Mouse (Mus musculus): ENCODE measurements around the gene Scaf1. TPM values are rescaled to one million over a fixed set of nuclear protein-coding genes. Genes with fewer than 3 reads are reported as not detected.

Scaf1 gene
- total and polyA plus RNA-seq, 3 experiments: 17.7 to 81.5 (median 34.4) TPM

DNA sequence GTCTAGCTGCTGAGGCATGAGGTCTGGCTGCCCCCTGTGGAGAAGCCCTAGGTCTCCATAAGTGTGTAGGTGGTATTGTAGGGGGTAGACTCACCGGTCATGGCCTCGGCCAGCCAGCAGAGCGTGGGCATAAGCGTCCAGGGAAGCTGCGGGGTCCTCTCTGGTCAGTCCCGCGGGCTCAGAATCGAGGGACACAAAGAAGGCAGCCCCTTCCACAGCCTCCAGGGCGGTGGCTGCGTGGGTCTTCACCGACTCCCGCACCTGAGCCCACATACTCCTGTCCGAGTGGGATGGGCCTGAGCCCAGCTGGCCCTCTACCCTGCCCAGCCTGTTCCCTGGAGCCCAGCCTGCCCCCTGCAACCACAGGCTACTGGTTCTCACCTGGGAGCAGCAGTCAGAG is 51.2 kb downstream of the Scaf1 start:
- no peak for TF ChIP-seq RCOR1 (IDR thresholded peaks at IDR 0.05; ENCODE audit: low read depth, low read length)
- no peak for TF ChIP-seq USF2 (IDR thresholded peaks at IDR 0.05; ENCODE audit: borderline replicate concordance in 1 of 2, insufficient read depth in 1 of 2, low read depth in 1 of 2, low read length in 2 of 2)
- no peak for TF ChIP-seq USF1 (IDR thresholded peaks at IDR 0.05; ENCODE audit: low read depth, low read length)
- TF ChIP-seq CHD1 (IDR thresholded peaks at IDR 0.05; ENCODE audit: low read depth, low read length): no peak
- TF ChIP-seq MAFK (IDR thresholded peaks at IDR 0.05; ENCODE audit: borderline replicate concordance, low read depth, low read length): no peak
- no peak for TF ChIP-seq MXI1 (IDR thresholded peaks at IDR 0.05; ENCODE audit: low read depth, low read length)
- no peak for TF ChIP-seq JUND (IDR thresholded peaks at IDR 0.05; ENCODE audit: low read depth, low read length)
- TF ChIP-seq ZC3H11A (IDR thresholded peaks at IDR 0.05; ENCODE audit: low read depth, low read length): no peak
- no peak for TF ChIP-seq POLR2A (IDR thresholded peaks at IDR 0.05; ENCODE audit: control insufficient read depth in 1 of 2, insufficient read depth in 1 of 2, low read depth in 1 of 2, low read length in 2 of 2, poor library complexity in 1 of 2)
- TF ChIP-seq ELF1 (IDR thresholded peaks at IDR 0.05; ENCODE audit: low read depth, low read length): no peak
- TF ChIP-seq UBTF (IDR thresholded peaks at IDR 0.05; ENCODE audit: borderline replicate concordance, insufficient read depth, low read depth, low read length): no peak
- TF ChIP-seq CTCF (IDR thresholded peaks at IDR 0.05 in 2 of 3, conservative IDR thresholded peaks at IDR 0.05 in 1 of 3; ENCODE audit: control insufficient read depth in 1 of 3, insufficient read depth in 1 of 3, low read depth in 2 of 3, low read length in 3 of 3, poor library complexity in 1 of 3, severe bottlenecking in 1 of 3): no peak
- no peak for TF ChIP-seq SIN3A (IDR thresholded peaks at IDR 0.05; ENCODE audit: low read length)
- no peak for TF ChIP-seq KAT2A (conservative IDR thresholded peaks at IDR 0.05; ENCODE audit: low read depth, low read length)
- TF ChIP-seq ZNF384 (IDR thresholded peaks at IDR 0.05; ENCODE audit: low read depth, low read length): no peak
- no peak for TF ChIP-seq ETS1 (IDR thresholded peaks at IDR 0.05; ENCODE audit: low read depth, low read length)
- no peak for TF ChIP-seq CHD2 (IDR thresholded peaks at IDR 0.05; ENCODE audit: low read length)
- Histone ChIP-seq H3K4me3 (ENCODE audit: control insufficient read depth in 1 of 2, insufficient read depth in 1 of 2, low read depth in 2 of 2, low read length in 2 of 2) (no peak overlapping the region), H3K9ac (ENCODE audit: control insufficient read depth, low read depth, low read length, poor library complexity, severe bottlenecking) (no peak overlapping the region), H3K27ac (ENCODE audit: control insufficient read depth, low read depth, low read length) (no peak overlapping the region), H3K79me2 (ENCODE audit: control insufficient read depth, insufficient read depth, low read length, poor library complexity) (no peaks in the 10 kb centered on the region), H3K4me1 (ENCODE audit: control insufficient read depth in 1 of 2, insufficient read depth in 2 of 2, low read length in 2 of 2) (peaks cover 0 to 4% of the 10 kb centered on the region in 2 experiments; a peak in 1 of 4 replicates), H3K27me3 (ENCODE audit: control insufficient read depth in 1 of 2, insufficient read depth in 2 of 2, low read length in 2 of 2) (no peaks in the 10 kb centered on the region), H3K9me3 (replicated peaks; ENCODE audit: insufficient read depth, low read length) (no peaks in the 10 kb centered on the region), H3K36me3 (ENCODE audit: control insufficient read depth in 1 of 2, insufficient read depth in 2 of 2, low read length in 2 of 2) (no peaks in the 10 kb centered on the region)
- no peak for DNase-seq (ENCODE audit: low read depth, low spot score)

- Histone ChIP-seq H3K27ac (ENCODE audit: control insufficient read depth, low read depth, low read length) (no peak overlapping the region), H3K9ac (ENCODE audit: control insufficient read depth, low read depth, low read length, poor library complexity, severe bottlenecking) (no peak overlapping the region), H3K36me3 (ENCODE audit: control insufficient read depth in 1 of 2, insufficient read depth in 2 of 2, low read length in 2 of 2) (no peaks in the 10 kb centered on the region), H3K4me3 (ENCODE audit: control insufficient read depth in 1 of 2, insufficient read depth in 1 of 2, low read depth in 2 of 2, low read length in 2 of 2) (no peak overlapping the region), H3K79me2 (ENCODE audit: control insufficient read depth, insufficient read depth, low read length, poor library complexity) (no peaks in the 10 kb centered on the region), H3K27me3 (ENCODE audit: control insufficient read depth in 1 of 2, insufficient read depth in 2 of 2, low read length in 2 of 2) (no peaks in the 10 kb centered on the region), H3K9me3 (replicated peaks; ENCODE audit: insufficient read depth, low read length) (no peaks in the 10 kb centered on the region), H3K4me1 (ENCODE audit: control insufficient read depth in 1 of 2, insufficient read depth in 2 of 2, low read length in 2 of 2) (peaks cover 0 to 4% of the 10 kb centered on the region in 2 experiments; a peak in 1 of 4 replicates)
- TF ChIP-seq GABPA (IDR thresholded peaks at IDR 0.05; ENCODE audit: low read depth, low read length) (no peak), POLR2AphosphoS2 (IDR thresholded peaks at IDR 0.05; ENCODE audit: low read length) (no peak), JUND (IDR thresholded peaks at IDR 0.05; ENCODE audit: low read depth, low read length) (no peak), MAFK (IDR thresholded peaks at IDR 0.05; ENCODE audit: borderline replicate concordance, low read depth, low read length) (no peak), USF1 (IDR thresholded peaks at IDR 0.05; ENCODE audit: low read depth, low read length) (no peak), CHD1 (IDR thresholded peaks at IDR 0.05; ENCODE audit: low read depth, low read length) (no peak), POLR2A (IDR thresholded peaks at IDR 0.05; ENCODE audit: control insufficient read depth in 1 of 2, insufficient read depth in 1 of 2, low read depth in 1 of 2, low read length in 2 of 2, poor library complexity in 1 of 2) (no peak), TCF12 (IDR thresholded peaks at IDR 0.05; ENCODE audit: low read depth, low read length) (no peak), MYC (IDR thresholded peaks at IDR 0.05; ENCODE audit: low read depth, low read length) (no peak), RCOR1 (IDR thresholded peaks at IDR 0.05; ENCODE audit: low read depth, low read length) (no peak), SIN3A (IDR thresholded peaks at IDR 0.05; ENCODE audit: low read length) (no peak), ETS1 (IDR thresholded peaks at IDR 0.05; ENCODE audit: low read depth, low read length) (no peak), TBP (IDR thresholded peaks at IDR 0.05; ENCODE audit: low read depth, low read length) (no peak), POLR2AphosphoS5 (IDR thresholded peaks at IDR 0.05; ENCODE audit: borderline replicate concordance, low read depth, low read length) (no peak), MXI1 (IDR thresholded peaks at IDR 0.05; ENCODE audit: low read depth, low read length) (no peak), CHD2 (IDR thresholded peaks at IDR 0.05; ENCODE audit: low read length) (no peak), MAX (IDR thresholded peaks at IDR 0.05; ENCODE audit: low read length) (no peak), E2F4 (IDR thresholded peaks at IDR 0.05; ENCODE audit: borderline replicate concordance, low read depth, low read length) (no peak), ELF1 (IDR thresholded peaks at IDR 0.05; ENCODE audit: low read depth, low read length) (no peak)
- no peak for DNase-seq (ENCODE audit: low read depth, low spot score)
These were observed 53.3 kb downstream of the Scaf1 start for GRCm38 (mm10) chr7:44962831-44963230.

Measured in MEL (cell line).